In genomic region chr2:79429650-79430049, GRCm38 (mm10) we compare ENCODE assay signal across 9 mouse cellular contexts. TPM values are rescaled to one million over a fixed set of nuclear protein-coding genes. Genes with fewer than 3 reads are reported as not detected.
DNase-seq lines count a peak whose midpoint lies in the region; ATAC-seq lines count a peak whose summit lies in the region.
"Had no signal": no experiment of that assay in that cellular context is flagged by ENCODE, and none has a peak within 500 bp of the region (broad histone marks: within the 10 kb centered on the region; RNA-seq: fewer than 3 reads in every experiment).

No protein-coding gene starts in this region.

- peaks cover 7% of the 10 kb centered on the region; the same call in 1 of the 2 replicates for H3K27me3 ChIP-seq in kidney, embryonic 16.5 days (ENCODE audit: insufficient read depth, low read length)
- no peaks in the 10 kb centered on the region; the same call in 1 of the 2 replicates for H3K27me3 ChIP-seq in intestine, embryonic 16.5 days (replicated peaks; ENCODE audit: control insufficient read depth, insufficient read depth, low read length)

- no peak overlapping the region for H3K9ac ChIP-seq in kidney, embryonic 16.5 days (replicated peaks; ENCODE audit: low read length)
- H3K9ac ChIP-seq in intestine, embryonic 16.5 days (ENCODE audit: low read depth, low read length), result no peak overlapping the region

- DNase-seq in adrenal gland, postnatal 10 days, result peak; percentile 33
- DNase-seq in adrenal gland, postnatal 25 days, result no peak
- DNase-seq in kidney, adult 9 months, result peak; percentile 24
- DNase-seq in heart, postnatal 14 days, result peak; percentile 4 to 7
- DNase-seq in lung, postnatal 14 days, result peak; percentile 17
- no peak for DNase-seq in left cerebral cortex, adult 11 months (ENCODE audit: low spot score)

- H3K9me3 ChIP-seq in kidney, embryonic 16.5 days (ENCODE audit: low read length), result no peaks in the 10 kb centered on the region
- H3K9me3 ChIP-seq in intestine, embryonic 16.5 days (ENCODE audit: control insufficient read depth, low read length), result no peaks in the 10 kb centered on the region

- ATAC-seq in kidney, embryonic 16.5 days (ENCODE audit: low FRiP score, low TSS enrichment), result no peak
- ATAC-seq in intestine, embryonic 16.5 days, result no peak

- H3K27ac ChIP-seq in kidney, embryonic 16.5 days (ENCODE audit: low read length), result no peak overlapping the region
- H3K27ac ChIP-seq in intestine, embryonic 16.5 days (ENCODE audit: low read length), result no peak overlapping the region

- WGBS in kidney, embryonic 16.5 days, result 12% methylated on average over 6 of the region's 6 CpGs
- 13% methylated on average over 6 of the region's 6 CpGs for WGBS in intestine, embryonic 16.5 days

- H3K4me1 ChIP-seq in kidney, embryonic 16.5 days (ENCODE audit: insufficient read depth, low read length), result peaks cover 7% of the 10 kb centered on the region; the same call in 1 of the 2 replicates
- H3K4me1 ChIP-seq in intestine, embryonic 16.5 days (ENCODE audit: control insufficient read depth, insufficient read depth, low read length), result peaks cover 7% of the 10 kb centered on the region

- intact Hi-C loops in heart, postnatal 14 days (cut with DNase I), result no loop called here

- no peak overlapping the region for H3K4me3 ChIP-seq in kidney, embryonic 16.5 days (ENCODE audit: low read length)
- no peak overlapping the region for H3K4me3 ChIP-seq in intestine, embryonic 16.5 days (ENCODE audit: low read length)

- H3K4me2 ChIP-seq in kidney, embryonic 16.5 days (replicated peaks; ENCODE audit: low read depth, low read length), result no peak overlapping the region
- no peak overlapping the region for H3K4me2 ChIP-seq in intestine, embryonic 16.5 days (ENCODE audit: low read depth, low read length)

- H3K36me3 ChIP-seq in kidney, embryonic 16.5 days (ENCODE audit: insufficient read depth, low read length), result no peaks in the 10 kb centered on the region
- H3K36me3 ChIP-seq in intestine, embryonic 16.5 days (ENCODE audit: control insufficient read depth, insufficient read depth, low read length), result no peaks in the 10 kb centered on the region

RNA-seq across cellular contexts. Expression of gene Neurod1, which starts 26.9 kb away (rescaled TPM):
- total RNA-seq in adrenal gland, postnatal 10 days (2021), result under 1 TPM in 1 of 2 experiments, not detected in 1; 0.12 TPM
- total RNA-seq in adrenal gland, postnatal 25 days (2021), result not detected in 2 replicates
- not detected in 2 replicates for polyA plus RNA-seq in kidney, embryonic 16.5 days (2015; fragmentation: Nextera tagmentation; extraction: Ambion mirVana)
- not detected for total RNA-seq in heart, postnatal 14 days (2021)
- polyA plus RNA-seq in intestine, embryonic 16.5 days (2015; fragmentation: Nextera tagmentation; extraction: Ambion mirVana), result 2.9 and 3.2 TPM in 2 replicates
- polyA plus RNA-seq: lung, embryonic 16.5 days had no signal

RNA-seq across cellular contexts. Expression of gene Cerkl, which starts 26.9 kb away (rescaled TPM):
- 1 to 10 TPM; 6.1 to 6.2 TPM for total RNA-seq in adrenal gland, postnatal 10 days (2021)
- 1.8 and 2.1 TPM in 2 replicates for total RNA-seq in adrenal gland, postnatal 25 days (2021)
- polyA plus RNA-seq in kidney, embryonic 16.5 days (2015; fragmentation: Nextera tagmentation; extraction: Ambion mirVana), result 1.8 and 2.0 TPM in 2 replicates
- total RNA-seq in heart, postnatal 14 days (2021), result under 1 TPM; 0.34 to 0.36 TPM
- 0.94 and 1.1 TPM in 2 replicates for polyA plus RNA-seq in intestine, embryonic 16.5 days (2015; fragmentation: Nextera tagmentation; extraction: Ambion mirVana)

Comparison
In these comparisons a context has a peak if more than half of its experiments do, and no peak if none do; other contexts are left out.
1. DNase-seq: peak in adrenal gland, postnatal 10 days (single experiment), kidney, adult 9 months (single experiment), heart, postnatal 14 days (2 of 2) and lung, postnatal 14 days (single experiment); none in adrenal gland, postnatal 25 days (single experiment) and left cerebral cortex, adult 11 months (single experiment).